Mouse (Mus musculus) hindbrain, embryonic 16.5 days (tissue): ENCODE measurements around the gene Hspbap1. TPM values are rescaled to one million over a fixed set of nuclear protein-coding genes. Genes with fewer than 3 reads are reported as not detected.

Source experiments
- ATAC-seq: fragments of 200-750 bp; cut with Nextera tagmentation; 2 replicates; pipeline ENCODE4 v1.8.0; 2017; ENCODE audit warnings: moderate TSS enrichment, moderate library complexity
- H3K27ac ChIP-seq: fragments of 300-500 bp; sonication (generic); 2 replicates; pipeline ENCODE4 v1.5.1; 2014; ENCODE audit warnings: low read depth, mild to moderate bottlenecking, control low read depth, low read length, moderate library complexity
- H3K27me3 ChIP-seq: fragments of 300-500 bp; sonication (generic); replicated peaks from 2 replicates; pipeline ENCODE4 v1.6.1; 2014; ENCODE audit warnings: low read length; ENCODE audit not compliant: control insufficient read depth, insufficient read depth
- H3K36me3 ChIP-seq: fragments of 300-500 bp; sonication (generic); 2 replicates; pipeline ENCODE4 v1.6.1; 2014; ENCODE audit warnings: mild to moderate bottlenecking, low read length, moderate library complexity, mixed read lengths; ENCODE audit not compliant: control insufficient read depth, insufficient read depth
- H3K4me1 ChIP-seq: fragments of 300-500 bp; sonication (generic); 2 replicates; pipeline ENCODE4 v1.6.1; 2014; ENCODE audit warnings: low read depth, low read length; ENCODE audit not compliant: control insufficient read depth, insufficient read depth
- H3K4me2 ChIP-seq: fragments of 300-500 bp; sonication (generic); 2 replicates; pipeline ENCODE4 v1.6.1; 2014; ENCODE audit warnings: mild to moderate bottlenecking, low read length, control low read depth, moderate library complexity
- H3K4me3 ChIP-seq: fragments of 300-500 bp; sonication (generic); 2 replicates; pipeline ENCODE4 v1.5.1; 2014; ENCODE audit warnings: mild to moderate bottlenecking, low read length, control low read depth, moderate library complexity
- H3K9ac ChIP-seq: fragments of 300-500 bp; sonication (generic); 2 replicates; pipeline ENCODE4 v1.6.1; 2014; ENCODE audit warnings: low read depth, mild to moderate bottlenecking, control low read depth, low read length, moderate library complexity
- H3K9me3 ChIP-seq: fragments of 300-500 bp; sonication (generic); 2 replicates; pipeline ENCODE4 v1.6.1; 2014; ENCODE audit warnings: mild to moderate bottlenecking, low read length, moderate library complexity; ENCODE audit not compliant: control insufficient read depth
- WGBS: fragments of 180-500 bp; shearing (Covaris S2); extraction: QIAGEN DNeasy Blood & Tissue Kit; methylation state at CpG from one replicate; pipeline ENCODE4 v1.1.7; 2014; 5-methylcytosine and 5-hydroxymethylcytosine counted together
- polyA plus RNA-seq: library from polyadenylated mRNA; unstranded; fragments of >200 nt; fragmentation: Nextera tagmentation; extraction: Ambion mirVana; gene quantifications from 2 replicates; pipeline ENCODE4 v1.2.1, GENCODE M21; 2015

The Hspbap1 gene
- polyA plus RNA-seq, 1 experiment from 2014 or later, result 12.7 TPM

DNA sequence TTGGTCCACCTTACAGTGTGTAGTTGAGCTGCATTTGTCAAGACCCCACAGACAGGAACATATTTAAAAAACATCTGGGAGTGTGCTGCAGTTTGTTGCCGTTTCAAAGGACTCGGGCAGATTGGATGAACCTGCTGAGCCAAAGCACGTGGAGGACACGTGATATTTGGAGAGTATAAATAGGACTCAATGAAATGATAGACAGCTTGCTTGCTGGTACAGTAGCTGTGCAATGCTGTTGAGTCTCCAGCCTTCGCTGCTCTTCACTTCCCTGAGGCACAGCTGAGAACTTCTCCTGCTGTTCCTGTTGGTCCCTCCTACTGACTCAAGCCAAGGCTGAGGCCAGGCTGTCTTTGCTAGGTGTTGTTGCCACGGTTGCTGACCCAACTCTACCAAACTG is 29.2 kb upstream of the Hspbap1 start:
- no peak for ATAC-seq
- H3K4me2 ChIP-seq, result no peak overlapping the region
- no peak overlapping the region for H3K27ac ChIP-seq
- no peak overlapping the region for H3K4me3 ChIP-seq
- no peaks in the 10 kb centered on the region for H3K36me3 ChIP-seq
- H3K9me3 ChIP-seq, result no peaks in the 10 kb centered on the region
- H3K27me3 ChIP-seq, result no peaks in the 10 kb centered on the region
- H3K4me1 ChIP-seq, result peaks cover 5% of the 10 kb centered on the region
- WGBS, result 72% methylated on average over 6 of the region's 6 CpGs
- H3K9ac ChIP-seq, result no peak overlapping the region

DNA sequence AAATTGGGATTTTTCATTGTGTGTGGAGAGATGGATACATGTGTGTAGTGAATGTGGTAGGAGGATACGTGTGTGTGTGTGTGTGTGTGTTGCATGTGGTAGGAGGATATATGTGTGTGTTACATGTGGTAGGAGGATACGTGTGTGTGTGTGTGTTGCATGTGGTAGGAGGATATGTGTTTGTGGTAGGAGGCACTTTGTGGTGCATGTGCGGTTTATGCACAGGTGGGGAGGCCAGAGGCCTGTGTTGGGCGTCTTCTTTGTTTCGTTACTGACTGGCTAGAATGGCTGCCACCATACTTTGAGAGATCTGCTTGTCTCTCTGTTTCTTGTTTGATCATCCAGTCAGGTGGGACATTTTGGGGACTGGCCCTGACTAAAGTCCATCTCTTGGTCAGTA is 28.6 kb upstream of the Hspbap1 start:
- Histone ChIP-seq H3K9me3 (no peaks in the 10 kb centered on the region), H3K27ac (no peak overlapping the region), H3K9ac (no peak overlapping the region), H3K4me3 (no peak overlapping the region), H3K27me3 (no peaks in the 10 kb centered on the region), H3K4me1 (peaks cover 5% of the 10 kb centered on the region), H3K4me2 (no peak overlapping the region), H3K36me3 (no peaks in the 10 kb centered on the region)
- 93% methylated on average over 5 of the region's 5 CpGs for WGBS
- ATAC-seq, result no peak

GRCm38 (mm10) chr16:35742251-35742937 is 27.8 kb upstream of the Hspbap1 start:
- H3K27me3 ChIP-seq, result no peaks in the 10 kb centered on the region
- H3K9me3 ChIP-seq, result no peaks in the 10 kb centered on the region
- H3K4me1 ChIP-seq, result peaks cover 5% of the 10 kb centered on the region
- no peak overlapping the region for H3K4me3 ChIP-seq
- no peak for ATAC-seq
- H3K27ac ChIP-seq, result no peak overlapping the region
- WGBS, result 91% methylated on average over 12 of the region's 12 CpGs
- H3K4me2 ChIP-seq, result no peak overlapping the region
- H3K36me3 ChIP-seq, result no peaks in the 10 kb centered on the region
- no peak overlapping the region for H3K9ac ChIP-seq

DNA sequence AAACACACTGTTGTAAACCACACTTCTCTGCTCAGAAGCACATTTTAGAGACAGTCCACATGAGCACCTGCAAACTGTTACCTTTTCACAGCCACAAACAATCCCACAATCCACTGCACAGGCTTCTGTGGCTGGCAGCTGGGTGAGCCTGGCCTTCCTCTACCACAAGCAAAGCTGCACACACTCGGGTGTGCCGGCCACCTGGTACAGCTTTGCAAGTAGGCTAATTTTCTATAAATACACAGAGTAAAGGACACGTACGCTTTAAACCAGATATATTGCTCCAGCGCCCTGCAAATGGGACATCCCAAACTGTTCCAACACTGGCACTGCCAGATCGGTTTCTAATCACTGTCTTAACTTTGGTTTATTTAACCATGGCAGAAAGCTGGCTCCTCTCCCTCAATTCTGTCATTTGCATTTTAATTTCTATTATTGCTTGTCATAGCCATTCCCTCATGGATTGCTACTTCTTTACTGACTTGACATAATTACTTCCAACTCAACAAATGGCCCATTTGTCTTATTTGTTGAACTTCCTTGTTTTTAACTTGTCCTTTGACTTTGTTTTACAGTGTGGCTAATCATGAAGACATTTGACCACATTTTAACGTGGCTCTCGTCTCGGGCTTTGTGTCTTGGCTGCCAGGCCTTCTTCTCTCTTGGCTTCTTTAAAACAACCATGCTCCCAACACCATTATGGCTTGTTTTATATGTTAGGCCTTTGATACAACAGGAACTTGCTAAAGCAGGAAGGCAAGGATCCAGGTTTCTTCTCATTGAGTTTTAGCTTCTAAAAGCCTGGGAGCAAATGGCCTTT is 22.5 kb upstream of the Hspbap1 start:
- Histone ChIP-seq H3K27ac (no peak overlapping the region), H3K4me2 (no peak overlapping the region), H3K4me1 (no peaks in the 10 kb centered on the region; the same call in 1 of the 2 replicates), H3K27me3 (no peaks in the 10 kb centered on the region), H3K9me3 (no peaks in the 10 kb centered on the region), H3K9ac (no peak overlapping the region), H3K36me3 (no peaks in the 10 kb centered on the region), H3K4me3 (no peak overlapping the region)
- 64% methylated on average over 9 of the region's 9 CpGs for WGBS
- ATAC-seq, result no peak

DNA sequence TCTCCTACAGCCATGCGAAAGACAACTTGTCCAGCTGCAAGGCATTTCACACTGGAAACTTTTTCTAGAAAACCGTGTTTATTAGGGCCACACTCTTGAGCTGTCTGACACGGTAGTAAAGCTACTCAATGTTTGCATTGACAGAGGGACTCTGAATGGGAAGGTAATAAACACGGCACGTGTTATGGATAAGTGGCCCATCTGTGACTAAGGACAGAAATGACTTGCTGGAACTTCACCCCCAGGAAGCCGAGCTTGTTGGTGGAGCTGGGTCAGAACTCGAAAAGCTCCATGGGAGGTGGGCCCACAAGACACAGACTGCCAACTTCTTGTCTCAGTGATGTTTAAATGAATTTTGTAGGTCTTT is 22.0 kb upstream of the Hspbap1 start:
- 77% methylated on average over 7 of the region's 7 CpGs for WGBS
- no peak for ATAC-seq
- Histone ChIP-seq H3K27me3 (no peaks in the 10 kb centered on the region), H3K4me2 (no peak overlapping the region), H3K4me1 (no peaks in the 10 kb centered on the region; the same call in 1 of the 2 replicates), H3K9me3 (no peaks in the 10 kb centered on the region), H3K4me3 (no peak overlapping the region), H3K27ac (no peak overlapping the region), H3K36me3 (no peaks in the 10 kb centered on the region), H3K9ac (no peak overlapping the region)

- no peak overlapping the region for H3K4me2 ChIP-seq
- 81% methylated on average over 7 of the region's 7 CpGs for WGBS
- no peak overlapping the region for H3K27ac ChIP-seq
- H3K27me3 ChIP-seq, result no peaks in the 10 kb centered on the region
- H3K4me1 ChIP-seq, result no peaks in the 10 kb centered on the region; the same call in 1 of the 2 replicates
- no peak overlapping the region for H3K4me3 ChIP-seq
- no peak for ATAC-seq
- no peaks in the 10 kb centered on the region for H3K36me3 ChIP-seq
- H3K9me3 ChIP-seq, result no peaks in the 10 kb centered on the region
- no peak overlapping the region for H3K9ac ChIP-seq
Observed at GRCm38 (mm10) chr16:35749385-35749784, 20.8 kb upstream of the Hspbap1 start.

GRCm38 (mm10) chr16:35751841-35752240 is 18.3 kb upstream of the Hspbap1 start:
- H3K27ac ChIP-seq, result no peak overlapping the region
- no peak for ATAC-seq
- WGBS, result 95% methylated on average over 4 of the region's 4 CpGs

GRCm38 (mm10) chr16:35753926-35754325 is 16.2 kb upstream of the Hspbap1 start:
- no peaks in the 10 kb centered on the region for H3K9me3 ChIP-seq
- H3K4me1 ChIP-seq, result no peaks in the 10 kb centered on the region; the same call in 1 of the 2 replicates
- H3K4me3 ChIP-seq, result no peak overlapping the region
- no peak for ATAC-seq
- no peak overlapping the region for H3K4me2 ChIP-seq
- 95% methylated on average over 5 of the region's 5 CpGs for WGBS
- no peaks in the 10 kb centered on the region for H3K27me3 ChIP-seq
- H3K36me3 ChIP-seq, result no peaks in the 10 kb centered on the region
- H3K27ac ChIP-seq, result no peak overlapping the region
- H3K9ac ChIP-seq, result no peak overlapping the region

More at GRCm38 (mm10) chr16:35751841-35752240, 18.3 kb upstream of the Hspbap1 start:
- H3K4me2 ChIP-seq, result no peak overlapping the region
- H3K36me3 ChIP-seq, result no peaks in the 10 kb centered on the region
- H3K27me3 ChIP-seq, result no peaks in the 10 kb centered on the region
- H3K9me3 ChIP-seq, result no peaks in the 10 kb centered on the region
- H3K4me3 ChIP-seq, result no peak overlapping the region
- no peak overlapping the region for H3K9ac ChIP-seq
- H3K4me1 ChIP-seq, result no peaks in the 10 kb centered on the region; the same call in none of the 2 replicates

DNA sequence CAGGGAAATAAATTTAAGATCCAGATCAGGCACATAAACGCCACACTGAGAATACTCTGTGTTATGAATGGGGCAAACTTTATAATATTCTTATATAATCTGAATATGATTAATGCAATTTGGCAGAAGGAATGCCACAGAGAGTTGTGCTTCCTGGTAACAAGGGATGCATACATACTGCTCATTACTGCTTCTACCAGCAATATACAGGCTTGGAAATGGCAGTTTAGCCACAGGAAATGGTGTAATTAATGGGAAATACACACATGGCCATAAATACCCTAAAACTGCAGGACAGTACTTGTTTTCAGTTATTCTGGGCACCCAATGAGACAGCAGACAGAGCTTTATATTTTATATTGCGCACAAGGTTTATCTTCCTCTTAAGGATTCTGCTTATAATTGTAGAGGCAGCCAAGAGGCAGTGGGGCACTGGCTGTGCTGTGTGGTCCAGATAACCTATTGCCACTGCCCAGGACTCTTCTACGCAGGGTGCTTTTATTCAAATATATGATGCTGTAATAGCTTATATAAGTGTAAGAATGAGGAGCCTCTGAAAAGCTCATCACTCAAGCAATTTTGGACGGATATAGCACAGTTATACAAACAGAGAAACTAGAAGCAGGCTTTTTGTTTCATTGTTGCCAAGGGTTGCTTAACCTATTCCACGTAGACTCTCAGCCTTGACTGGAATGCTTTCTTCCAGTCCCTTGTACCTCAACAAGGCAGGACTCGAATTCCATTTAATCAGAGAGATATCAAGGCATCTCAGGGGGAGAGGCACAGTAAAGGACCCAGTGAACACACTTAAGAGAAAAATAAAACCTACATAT is 14.5 kb upstream of the Hspbap1 start:
- H3K27ac ChIP-seq, result no peak overlapping the region
- H3K4me2 ChIP-seq, result no peak overlapping the region
- no peak for ATAC-seq
- no peaks in the 10 kb centered on the region for H3K27me3 ChIP-seq
- no peaks in the 10 kb centered on the region for H3K9me3 ChIP-seq
- H3K36me3 ChIP-seq, result no peaks in the 10 kb centered on the region
- no peak overlapping the region for H3K4me3 ChIP-seq
- no peaks in the 10 kb centered on the region; the same call in 1 of the 2 replicates for H3K4me1 ChIP-seq
- no peak overlapping the region for H3K9ac ChIP-seq
- WGBS, result 68% methylated on average over 6 of the region's 6 CpGs
